Mouse (Mus musculus) stomach, embryonic 14.5 days (tissue): Measurements from ENCODE around the gene Zfp414. TPM values are rescaled to one million over a fixed set of nuclear protein-coding genes. Genes with fewer than 3 reads are reported as not detected.

Experiments used
- ATAC-seq: fragments of 200-750 bp; cut with Nextera tagmentation; 2 replicates; pipeline ENCODE4 v1.8.0; 2017; ENCODE audit warnings: low read depth, moderate TSS enrichment; ENCODE audit not compliant: insufficient number of reproducible peaks, insufficient read depth, low FRiP score
- H3K27ac ChIP-seq: fragments of 300-500 bp; sonication (generic); 2 replicates; pipeline ENCODE4 v1.5.1; 2014; ENCODE audit warnings: mild to moderate bottlenecking, low read length, moderate library complexity, mixed read lengths
- H3K27me3 ChIP-seq: fragments of 300-500 bp; sonication (generic); 2 replicates; pipeline ENCODE4 v1.6.1; 2014; ENCODE audit warnings: low read length, control low read depth, mixed read lengths; ENCODE audit not compliant: control insufficient read depth, insufficient read depth
- H3K36me3 ChIP-seq: fragments of 300-500 bp; sonication (generic); 2 replicates; pipeline ENCODE4 v1.6.1; 2014; ENCODE audit warnings: mild to moderate bottlenecking, control low read depth, low read length, moderate library complexity, mixed read lengths; ENCODE audit not compliant: control insufficient read depth, insufficient read depth
- H3K4me1 ChIP-seq: fragments of 300-500 bp; sonication (generic); 2 replicates; pipeline ENCODE4 v1.6.1; 2014; ENCODE audit warnings: low read length, control low read depth, mixed read lengths; ENCODE audit not compliant: control insufficient read depth, insufficient read depth
- H3K4me2 ChIP-seq: fragments of 300-500 bp; sonication (generic); replicated peaks from 2 replicates; pipeline ENCODE4 v1.6.1; 2014; ENCODE audit warnings: low read depth, low read length, control low read depth
- H3K4me3 ChIP-seq: fragments of 300-500 bp; sonication (generic); 2 replicates; pipeline ENCODE4 v1.5.1; 2014; ENCODE audit warnings: low read depth, low read length, control low read depth
- H3K9ac ChIP-seq: fragments of 300-500 bp; sonication (generic); replicated peaks from 2 replicates; pipeline ENCODE4 v1.6.1; 2014; ENCODE audit warnings: low read depth, mild to moderate bottlenecking, control low read depth, low read length, moderate library complexity, mixed read lengths
- H3K9me3 ChIP-seq: fragments of 300-500 bp; sonication (generic); 2 replicates; pipeline ENCODE4 v1.6.1; 2016; ENCODE audit warnings: low read depth, low read length, control low read depth; ENCODE audit not compliant: control insufficient read depth
- WGBS: fragments of 180-500 bp; shearing (Covaris S2); extraction: QIAGEN DNeasy Blood & Tissue Kit; methylation state at CpG from one replicate; pipeline ENCODE4 v1.1.7; 2014; 5-methylcytosine and 5-hydroxymethylcytosine counted together
- polyA plus RNA-seq: library from polyadenylated mRNA; unstranded; fragments of >200 nt; fragmentation: Nextera tagmentation; extraction: Ambion mirVana; gene quantifications from 2 replicates; pipeline ENCODE4 v1.2.1, GENCODE M21; 2014

Gene Zfp414
- 85.5 and 98.8 TPM in 2 replicates for polyA plus RNA-seq

GRCm38 (mm10) chr17:33628621-33629486 lies at the start of gene Zfp414:
Gene Zfp414 (plus strand): TSS chr17:33629090.
- Histone ChIP-seq H3K36me3 (peaks cover 15% of the 10 kb centered on the region; the same call in 1 of the 2 replicates), H3K27me3 (no peaks in the 10 kb centered on the region), H3K27ac (peak within 1 kb of the TSS; percentile 98), H3K9ac (peak within 1 kb of the TSS; percentile 60), H3K4me1 (peaks cover 11% of the 10 kb centered on the region; the same call in 1 of the 2 replicates), H3K4me2 (peak within 1 kb of the TSS; percentile 63), H3K4me3 (peak within 1 kb of the TSS; percentile 63), H3K9me3 (no peaks in the 10 kb centered on the region)
- peak; percentile 96 for ATAC-seq
- 3% methylated on average over 30 of the region's 35 CpGs for WGBS

- Histone ChIP-seq H3K4me2 (no peak overlapping the region), H3K9ac (no peak overlapping the region), H3K27ac (no peak overlapping the region), H3K4me1 (no peaks in the 10 kb centered on the region), H3K27me3 (no peaks in the 10 kb centered on the region), H3K36me3 (no peaks in the 10 kb centered on the region), H3K4me3 (no peak overlapping the region), H3K9me3 (no peaks in the 10 kb centered on the region)
- WGBS, result 70% methylated on average over 4 of the region's 4 CpGs
- no peak for ATAC-seq
These were observed 44.8 kb upstream of the Zfp414 start for GRCm38 (mm10) chr17:33584061-33584460.

GRCm38 (mm10) chr17:33586011-33586410 lies 42.9 kb upstream of the Zfp414 start:
- WGBS, result 65% methylated on average over 17 of the region's 17 CpGs
- ATAC-seq, result no peak
- H3K36me3 ChIP-seq, result no peaks in the 10 kb centered on the region
- H3K4me3 ChIP-seq, result no peak overlapping the region
- H3K9ac ChIP-seq, result no peak overlapping the region
- no peak overlapping the region for H3K27ac ChIP-seq
- H3K27me3 ChIP-seq, result no peaks in the 10 kb centered on the region
- no peaks in the 10 kb centered on the region for H3K4me1 ChIP-seq
- no peak overlapping the region for H3K4me2 ChIP-seq
- no peaks in the 10 kb centered on the region for H3K9me3 ChIP-seq

GRCm38 (mm10) chr17:33597271-33597670 lies 31.6 kb upstream of the Zfp414 start:
- Histone ChIP-seq H3K9me3 (0 out of 2 replicates have a peak, but pooled peaks cover 6% of the 10 kb centered on the region), H3K4me3 (no peak overlapping the region), H3K36me3 (no peaks in the 10 kb centered on the region), H3K27ac (no peak overlapping the region), H3K27me3 (no peaks in the 10 kb centered on the region), H3K4me2 (no peak overlapping the region), H3K9ac (no peak overlapping the region), H3K4me1 (no peaks in the 10 kb centered on the region)
- no peak for ATAC-seq

GRCm38 (mm10) chr17:33598506-33598905 lies 30.4 kb upstream of the Zfp414 start:
- no peak overlapping the region for H3K4me3 ChIP-seq
- H3K27ac ChIP-seq, result no peak overlapping the region
- H3K9ac ChIP-seq, result no peak overlapping the region
- 0 out of 2 replicates have a peak, but pooled peaks cover 6% of the 10 kb centered on the region for H3K9me3 ChIP-seq
- ATAC-seq, result no peak; the same call in 1 of the 2 replicates
- WGBS, result 86% methylated on average over 5 of the region's 5 CpGs
- H3K4me2 ChIP-seq, result no peak overlapping the region
- H3K4me1 ChIP-seq, result no peaks in the 10 kb centered on the region
- no peaks in the 10 kb centered on the region for H3K27me3 ChIP-seq
- no peaks in the 10 kb centered on the region for H3K36me3 ChIP-seq

GRCm38 (mm10) chr17:33599836-33600475 lies 28.9 kb upstream of the Zfp414 start:
- no peaks in the 10 kb centered on the region for H3K36me3 ChIP-seq
- 84% methylated on average over 8 of the region's 8 CpGs for WGBS
- H3K27me3 ChIP-seq, result no peaks in the 10 kb centered on the region
- no peak overlapping the region for H3K4me2 ChIP-seq
- no peak overlapping the region for H3K9ac ChIP-seq
- H3K4me1 ChIP-seq, result no peaks in the 10 kb centered on the region
- H3K9me3 ChIP-seq, result 0 out of 2 replicates have a peak, but pooled peaks cover 6% of the 10 kb centered on the region
- no peak overlapping the region for H3K4me3 ChIP-seq
- ATAC-seq, result no peak
- H3K27ac ChIP-seq, result no peak overlapping the region

- Histone ChIP-seq H3K9me3 (0 out of 2 replicates have a peak, but pooled peaks cover 6% of the 10 kb centered on the region), H3K27ac (no peak overlapping the region), H3K9ac (no peak overlapping the region), H3K4me3 (no peak overlapping the region), H3K4me1 (no peaks in the 10 kb centered on the region), H3K4me2 (no peak overlapping the region), H3K36me3 (no peaks in the 10 kb centered on the region), H3K27me3 (no peaks in the 10 kb centered on the region)
- no peak for ATAC-seq
- WGBS, result 75% methylated on average over 3 of the region's 3 CpGs
These were observed 28.1 kb upstream of the Zfp414 start for GRCm38 (mm10) chr17:33600831-33601230.

- WGBS, result 82% methylated on average over 12 of the region's 12 CpGs
These were observed 26.9 kb upstream of the Zfp414 start for GRCm38 (mm10) chr17:33601947-33602346.

More at GRCm38 (mm10) chr17:33601947-33602346, 26.9 kb upstream of the Zfp414 start:
- no peaks in the 10 kb centered on the region for H3K4me1 ChIP-seq
- ATAC-seq, result no peak
- H3K9me3 ChIP-seq, result 0 out of 2 replicates have a peak, but pooled peaks cover 6% of the 10 kb centered on the region
- H3K27ac ChIP-seq, result no peak overlapping the region
- no peak overlapping the region for H3K4me2 ChIP-seq
- H3K9ac ChIP-seq, result no peak overlapping the region
- no peak overlapping the region for H3K4me3 ChIP-seq
- no peaks in the 10 kb centered on the region for H3K27me3 ChIP-seq
- H3K36me3 ChIP-seq, result no peaks in the 10 kb centered on the region
